In genomic region chr8:64834071-64834877, GRCm38 (mm10) we compare ENCODE assay signal across 11 mouse cellular contexts. TPM values are rescaled to one million over a fixed set of nuclear protein-coding genes. Genes with fewer than 3 reads are reported as not detected.
A peak's percentile ranks its signal among the peaks of the same experiment; 100 is the strongest.
DNase-seq lines count a peak whose midpoint lies in the region; ATAC-seq and TF ChIP-seq lines count a peak whose summit lies in the region.
"Had no signal": no experiment of that assay in that cellular context is flagged by ENCODE, and none has a peak within 500 bp of the region (broad histone marks: within the 10 kb centered on the region; RNA-seq: fewer than 3 reads in every experiment).

No protein-coding gene starts in this region.

- H3K36me3 ChIP-seq in hindbrain, embryonic 11.5 days (ENCODE audit: control insufficient read depth, insufficient read depth, low read length), result peaks cover 2% of the 10 kb centered on the region; the same call in 1 of the 2 replicates
- peaks cover 8% of the 10 kb centered on the region; the same call in 1 of the 2 replicates for H3K36me3 ChIP-seq in neural tube, embryonic 12.5 days
- H3K36me3 ChIP-seq in liver, postnatal 0 days (replicated peaks; ENCODE audit: insufficient read depth, low read length), result peaks cover 4% of the 10 kb centered on the region; the same call in 1 of the 2 replicates

- peak; percentile 51; the same call in 1 of the 2 replicates for ATAC-seq in hindbrain, embryonic 11.5 days (ENCODE audit: low FRiP score)
- ATAC-seq in neural tube, embryonic 12.5 days (ENCODE audit: low FRiP score, low read depth), result 0 out of 2 replicates have a peak, but pooled peaks have one; percentile 41
- no peak for ATAC-seq in liver, postnatal 0 days

- H3K27me3 ChIP-seq in hindbrain, embryonic 11.5 days (ENCODE audit: control insufficient read depth, insufficient read depth, low read length), result no peaks in the 10 kb centered on the region
- H3K27me3 ChIP-seq in neural tube, embryonic 12.5 days (replicated peaks), result no peaks in the 10 kb centered on the region
- no peaks in the 10 kb centered on the region for H3K27me3 ChIP-seq in liver, postnatal 0 days (ENCODE audit: insufficient read depth, low read length)
- H3K27me3 ChIP-seq: heart, embryonic 13.5 days had no signal

- TF ChIP-seq CTCF in layer of hippocampus, adult 2 months (conservative IDR thresholded peaks at IDR 0.05), result no peak
- TF ChIP-seq CTCF in brain, embryonic 14.5 days (IDR thresholded peaks at IDR 0.05; ENCODE audit: borderline replicate concordance, extremely low read depth, insufficient read depth, insufficient read length), result no peak
- no peak for TF ChIP-seq CTCF in liver, postnatal 0 days (IDR thresholded peaks at IDR 0.05; ENCODE audit: low read depth)

- H3K9ac ChIP-seq in hindbrain, embryonic 11.5 days (ENCODE audit: low read depth, low read length), result no peak overlapping the region; the same call in 1 of the 2 replicates
- no peak overlapping the region for H3K9ac ChIP-seq in neural tube, embryonic 12.5 days
- no peak overlapping the region for H3K9ac ChIP-seq in liver, postnatal 0 days (replicated peaks)
- H3K9ac ChIP-seq: heart, embryonic 13.5 days; liver, embryonic 14.5 days had no signal

- peak overlapping the region; percentile 17; the same call in 1 of the 2 replicates for H3K4me3 ChIP-seq in layer of hippocampus, adult 2 months
- no peak overlapping the region; the same call in 1 of the 2 replicates for H3K4me3 ChIP-seq in hindbrain, embryonic 11.5 days (ENCODE audit: low read depth, low read length)
- H3K4me3 ChIP-seq in neural tube, embryonic 12.5 days, result no peak overlapping the region
- H3K4me3 ChIP-seq in liver, postnatal 0 days (ENCODE audit: low read depth, low read length), result no peak overlapping the region
- H3K4me3 ChIP-seq: heart, embryonic 13.5 days had no signal

- TF ChIP-seq EP300 in liver, postnatal 0 days (IDR thresholded peaks at IDR 0.05; ENCODE audit: low read depth), result no peak

- peak overlapping the region; percentile 28; the same call in 1 of the 2 replicates for H3K4me2 ChIP-seq in hindbrain, embryonic 11.5 days (replicated peaks; ENCODE audit: low read depth, low read length)
- peak overlapping the region; percentile 46 for H3K4me2 ChIP-seq in neural tube, embryonic 12.5 days (replicated peaks)
- no peak overlapping the region for H3K4me2 ChIP-seq in liver, postnatal 0 days (ENCODE audit: low read depth, low read length)
- H3K4me2 ChIP-seq: heart, embryonic 13.5 days had no signal

- H3K4me1 ChIP-seq in hindbrain, embryonic 11.5 days (replicated peaks; ENCODE audit: control insufficient read depth, insufficient read depth, low read length), result 0 out of 2 replicates have a peak, but pooled peaks cover 2% of the 10 kb centered on the region
- H3K4me1 ChIP-seq in neural tube, embryonic 12.5 days, result peaks cover 14% of the 10 kb centered on the region
- H3K4me1 ChIP-seq in liver, postnatal 0 days (ENCODE audit: insufficient read depth), result peaks cover 3% of the 10 kb centered on the region; the same call in 1 of the 2 replicates

- no peak for DNase-seq in layer of hippocampus, adult 2 months (ENCODE audit: low spot score in 2 of 2)
- DNase-seq in layer of hippocampus, adult 11-12 months (ENCODE audit: low spot score), result no peak
- peak; percentile 80 for DNase-seq in brain, embryonic 14.5 days (ENCODE audit: low read depth)
- DNase-seq in hindbrain, embryonic 11.5 days (ENCODE audit: low spot score), result peak; percentile 37
- no peak for DNase-seq in liver, postnatal 0 days
- DNase-seq in layer of hippocampus, adult 9-11 months, result no peak
- no peak for DNase-seq in spleen, postnatal 14 days (ENCODE audit: low spot score in 2 of 2)
- DNase-seq: kidney, adult 2 months had no signal

- WGBS in hindbrain, embryonic 11.5 days, result 30% methylated on average over 27 of the region's 27 CpGs
- WGBS in neural tube, embryonic 12.5 days, result 19% methylated on average over 27 of the region's 27 CpGs
- WGBS in liver, postnatal 0 days (ENCODE audit: insufficient replicate concordance), result 69% methylated on average over 27 of the region's 27 CpGs

- H3K27ac ChIP-seq in layer of hippocampus, adult 2 months, result peak overlapping the region; percentile 83
- no peak overlapping the region; the same call in 1 of the 2 replicates for H3K27ac ChIP-seq in hindbrain, embryonic 11.5 days (ENCODE audit: low read depth, low read length)
- no peak overlapping the region for H3K27ac ChIP-seq in neural tube, embryonic 12.5 days
- H3K27ac ChIP-seq in liver, postnatal 0 days (ENCODE audit: low read depth), result no peak overlapping the region
- H3K27ac ChIP-seq: heart, embryonic 13.5 days; liver, embryonic 14.5 days had no signal

- H3K9me3 ChIP-seq in hindbrain, embryonic 11.5 days (ENCODE audit: control insufficient read depth, low read length), result no peaks in the 10 kb centered on the region
- no peaks in the 10 kb centered on the region for H3K9me3 ChIP-seq in neural tube, embryonic 12.5 days
- H3K9me3 ChIP-seq in liver, postnatal 0 days (ENCODE audit: low read length), result no peaks in the 10 kb centered on the region
- H3K9me3 ChIP-seq: heart, embryonic 13.5 days had no signal

- no peak for TF ChIP-seq POLR2A in brain, embryonic 14.5 days (IDR thresholded peaks at IDR 0.05; ENCODE audit: borderline replicate concordance, extremely low read depth, insufficient read depth, insufficient read length, poor library complexity, severe bottlenecking)

RNA-seq across cellular contexts. Expression of gene Klhl2, which starts 15.5 kb away (rescaled TPM):
- 100 to 1,000 TPM; 303 to 323 TPM for total RNA-seq in layer of hippocampus, adult 2 months (2021)
- 41.2 and 44.9 TPM in 2 replicates for polyA plus RNA-seq in brain, embryonic 14.5 days (2012; rRNA removed)
- 14.9 and 19.3 TPM in 2 replicates for polyA plus RNA-seq in hindbrain, embryonic 11.5 days (2014; fragmentation: Nextera tagmentation; extraction: Ambion mirVana)
- polyA plus RNA-seq in neural tube, embryonic 12.5 days (2016; fragmentation: Nextera tagmentation; extraction: Ambion mirVana), result 30.0 and 30.8 TPM in 2 replicates
- polyA plus RNA-seq in liver, postnatal 0 days (2015; fragmentation: Nextera tagmentation; extraction: Ambion mirVana), result 6.2 and 6.7 TPM in 2 replicates

Comparison
In these comparisons a context has a peak if more than half of its experiments do, and no peak if none do; other contexts are left out.
1. DNase-seq: peak in brain, embryonic 14.5 days (single experiment) and hindbrain, embryonic 11.5 days (single experiment); none in layer of hippocampus, adult 2 months (0 of 2), layer of hippocampus, adult 11-12 months (single experiment), liver, postnatal 0 days (single experiment), layer of hippocampus, adult 9-11 months (single experiment) and spleen, postnatal 14 days (0 of 2).